Mouse (Mus musculus): Measurements from ENCODE around the gene Nudt22.

The Nudt22 gene

DNA sequence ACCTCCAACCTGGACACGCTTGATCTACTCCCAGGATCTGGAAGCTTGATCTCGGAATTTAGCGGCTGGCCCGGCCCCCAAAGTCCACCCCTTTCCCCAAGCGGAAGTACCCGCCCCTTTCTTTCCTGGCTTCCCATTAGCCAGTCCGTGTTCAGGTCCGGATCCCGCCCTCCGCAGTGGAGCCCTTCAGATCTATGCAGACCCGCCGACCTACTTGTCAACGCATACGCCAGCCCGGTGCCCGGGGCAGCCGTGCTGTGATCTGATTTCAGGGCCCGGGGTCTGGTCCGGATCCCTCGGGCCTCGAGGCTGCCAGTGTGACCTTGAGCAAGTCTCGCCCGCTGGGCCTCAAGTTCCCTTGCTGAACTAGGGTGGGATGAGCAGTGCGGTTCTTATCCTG, at the start of gene Nudt22, which contains the start of gene Trpt1:
TSS of gene Nudt22 (minus strand) at position 112 of the 400 bp plus-strand sequence.
TSS of gene Trpt1 (plus strand) at position 126 of the 400 bp plus-strand sequence.
- peak; percentile 88 for DNase-seq (ENCODE audit: extremely low spot score)

DNA sequence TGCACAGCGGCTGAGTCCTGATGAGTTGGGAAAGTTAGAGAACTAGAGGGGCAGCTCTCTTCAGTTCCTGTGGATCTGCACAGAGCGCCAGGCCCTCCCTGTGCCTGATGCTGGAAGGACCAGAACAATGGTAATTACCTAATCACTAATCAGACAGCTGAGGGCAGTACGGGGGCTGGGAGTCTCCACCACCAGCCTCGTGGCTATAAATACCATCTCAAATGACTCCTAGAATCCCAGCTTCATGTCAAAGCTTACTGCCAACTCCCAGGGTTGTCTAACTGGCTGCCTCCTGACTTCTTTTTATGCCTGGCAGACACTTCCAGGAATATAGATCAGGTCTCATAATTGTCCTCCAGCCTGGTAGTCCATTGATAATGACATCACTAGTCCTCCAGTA, 48.8 kb upstream of the Nudt22 start:
- no peak for DNase-seq (ENCODE audit: extremely low spot score)

DNA sequence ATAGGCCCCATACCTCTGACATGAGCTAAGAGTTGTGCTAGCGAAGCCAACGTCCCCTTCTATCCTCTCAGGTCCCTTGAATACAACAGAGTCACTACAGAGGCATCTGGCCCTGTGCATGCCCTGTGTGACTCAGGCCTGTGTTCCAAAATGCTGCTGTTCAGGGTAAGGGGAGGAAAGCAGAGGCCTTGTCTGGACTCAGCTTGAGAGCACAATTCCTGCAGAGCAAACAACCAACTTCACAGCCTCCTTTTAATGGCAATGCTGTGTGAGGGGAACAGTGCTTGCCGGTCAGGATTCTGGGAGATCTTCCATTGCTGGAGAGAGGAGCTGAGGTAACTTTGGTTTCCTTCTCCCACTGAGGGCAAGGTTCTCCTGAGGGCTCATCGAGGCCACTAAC, 48.4 kb upstream of the Nudt22 start:
- DNase-seq (ENCODE audit: extremely low spot score): no peak

DNA sequence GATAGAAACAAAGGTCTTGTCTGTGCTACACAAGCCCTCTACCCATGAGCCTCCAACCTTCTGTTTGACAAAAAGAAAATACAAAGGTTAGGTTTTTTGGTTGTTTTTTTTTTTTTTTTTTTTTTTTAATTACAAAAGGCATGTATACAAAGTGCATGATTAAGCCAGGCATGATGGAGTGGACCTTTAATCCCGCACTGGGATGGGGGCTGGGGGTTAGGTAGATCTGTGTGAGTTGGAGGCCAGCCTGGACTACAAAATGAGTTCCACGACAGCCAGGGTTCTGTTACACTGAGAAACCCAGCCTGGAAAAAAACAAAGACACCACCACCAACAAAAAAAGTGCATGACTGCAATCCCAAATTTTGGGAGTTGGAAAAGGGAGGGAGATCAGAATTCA, 45.3 kb upstream of the Nudt22 start:
- no peak for DNase-seq (ENCODE audit: extremely low spot score)

DNA sequence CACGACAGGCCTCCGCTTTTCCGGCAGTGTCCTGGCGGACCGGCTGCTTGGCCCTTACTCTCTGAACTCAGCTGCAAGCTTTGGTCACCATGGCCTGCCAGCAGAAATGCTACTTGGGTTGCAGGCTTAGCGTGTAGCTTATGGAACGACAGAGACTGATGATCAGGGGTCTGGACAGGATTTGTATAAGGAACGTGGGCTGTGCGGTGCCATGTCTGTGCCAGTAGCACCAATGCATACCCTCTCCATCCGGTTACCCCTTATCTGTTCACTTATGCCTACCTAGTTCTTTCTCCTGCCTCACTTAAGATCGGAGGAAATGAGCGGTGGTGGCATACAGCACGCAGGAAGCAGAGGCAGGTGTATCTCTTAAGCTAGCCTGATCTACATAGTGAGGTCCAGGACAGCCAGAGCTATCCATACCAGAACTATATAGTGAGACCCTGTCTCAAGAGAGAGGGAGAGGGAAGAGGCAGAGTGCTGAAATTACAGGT, 44.8 kb upstream of the Nudt22 start:
- no peak for DNase-seq (ENCODE audit: extremely low spot score)

DNA sequence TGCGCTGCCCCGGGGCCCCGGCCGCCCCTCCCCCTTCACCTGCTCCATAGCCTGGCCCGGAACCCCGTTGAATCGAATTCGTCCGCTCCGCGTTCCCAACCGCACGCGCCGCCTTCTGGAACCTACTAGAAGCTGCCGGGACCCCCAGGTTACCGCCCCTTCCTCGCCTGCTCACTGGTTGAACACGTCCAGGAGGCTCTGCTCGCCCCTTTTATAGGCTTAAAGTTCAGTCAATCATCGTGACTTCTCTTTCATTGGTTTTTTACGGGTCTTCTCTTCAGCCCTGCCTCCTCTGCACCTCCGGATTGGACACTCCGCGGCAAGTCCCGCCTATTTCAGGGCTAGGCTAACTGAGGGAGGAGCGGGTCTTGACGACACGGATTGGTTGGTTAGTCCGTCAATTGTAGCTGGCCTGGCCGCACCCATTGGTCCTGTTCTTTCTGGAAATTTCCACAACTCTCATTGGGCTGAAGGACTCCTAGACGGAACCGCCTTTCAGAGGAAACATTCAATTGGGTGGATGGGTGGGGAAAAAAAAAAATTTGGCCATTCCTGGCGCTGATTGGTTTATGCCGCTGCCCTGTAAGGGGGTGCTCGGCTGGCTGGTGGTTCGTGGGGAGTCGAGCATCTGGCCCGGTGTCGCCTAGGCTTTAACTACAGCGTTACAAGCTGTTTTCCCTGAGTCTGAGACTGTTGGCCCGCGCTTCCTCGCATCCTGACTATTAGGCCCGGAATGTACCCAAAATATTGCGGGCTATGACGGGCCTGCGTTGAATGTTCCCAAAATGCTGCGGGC, 44.1 kb upstream of the Nudt22 start, which contains the start of gene Stip1:
TSS of gene Stip1 (minus strand) at position 127 of the 796 bp plus-strand sequence.
- DNase-seq (ENCODE audit: extremely low spot score): peak; percentile 99

DNA sequence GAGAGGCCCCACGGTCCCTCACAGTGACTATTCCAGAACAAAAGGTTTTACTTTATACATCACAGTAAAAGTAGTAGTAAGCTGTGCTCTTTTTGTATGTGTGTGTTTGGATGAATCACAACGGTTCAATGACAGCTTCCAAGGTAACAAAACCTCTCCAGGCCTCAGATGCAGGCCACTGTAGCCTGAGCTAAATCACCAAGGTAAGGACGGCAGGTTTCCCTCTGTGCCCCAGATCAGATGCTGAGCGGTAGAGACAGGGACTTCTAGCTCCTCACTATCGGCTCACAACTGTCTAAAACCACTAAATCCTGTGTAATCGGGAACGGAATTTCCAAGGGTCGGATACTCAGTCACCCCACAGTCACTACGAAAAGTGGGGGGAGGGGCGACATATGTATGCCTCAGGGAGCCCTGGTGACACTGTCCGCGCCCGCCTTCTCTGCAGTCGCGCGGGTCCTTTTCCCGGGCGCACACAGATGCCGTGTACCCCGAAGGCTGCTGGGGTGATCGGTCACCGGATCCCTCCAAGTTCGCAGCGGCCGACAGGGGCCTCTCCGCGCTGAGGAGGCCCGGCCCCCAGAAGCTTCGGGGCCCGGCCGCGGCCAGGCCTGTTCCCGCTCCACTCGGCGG, 43.3 kb upstream of the Nudt22 start:
- DNase-seq (ENCODE audit: extremely low spot score): no peak

DNA sequence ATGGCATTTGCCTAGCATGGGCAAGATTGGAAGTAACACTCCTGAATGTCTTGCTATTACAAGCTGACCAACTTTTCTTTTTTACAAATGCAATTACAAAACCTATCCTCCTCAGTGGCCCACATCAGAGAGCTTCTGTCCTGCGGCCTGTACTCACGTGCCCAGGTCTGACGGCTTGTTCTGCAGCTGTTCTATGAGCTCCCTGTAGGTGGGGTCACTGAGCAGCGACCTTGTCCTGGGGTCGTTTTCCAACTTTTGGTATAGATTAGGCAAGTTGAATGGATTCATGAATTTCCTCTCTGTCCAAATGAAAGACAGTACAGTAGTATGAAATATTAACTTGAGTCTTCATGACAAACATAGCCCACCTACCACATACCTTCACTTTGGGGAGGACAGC, 38.1 kb upstream of the Nudt22 start:
- DNase-seq (ENCODE audit: extremely low spot score): no peak

DNA sequence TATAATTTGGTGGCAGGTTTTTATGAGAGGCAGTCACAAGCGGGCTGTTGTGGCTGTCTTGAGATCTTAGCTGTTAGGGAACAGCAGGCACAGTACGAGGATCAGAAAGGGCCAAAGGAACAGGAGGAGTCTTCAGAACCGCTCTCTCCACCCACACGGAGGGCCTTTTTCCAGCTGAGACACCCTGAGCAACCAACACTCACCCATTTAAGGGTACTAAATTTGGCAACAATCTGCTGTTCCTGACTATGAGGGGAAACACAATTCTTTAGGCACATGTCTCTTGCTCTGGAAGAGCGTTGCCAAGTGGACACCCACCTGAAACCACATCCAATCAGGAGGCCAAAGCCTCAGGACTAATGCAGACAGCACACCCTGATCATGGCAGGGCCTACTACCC, 33.6 kb upstream of the Nudt22 start:
- no peak for DNase-seq (ENCODE audit: extremely low spot score)

DNA sequence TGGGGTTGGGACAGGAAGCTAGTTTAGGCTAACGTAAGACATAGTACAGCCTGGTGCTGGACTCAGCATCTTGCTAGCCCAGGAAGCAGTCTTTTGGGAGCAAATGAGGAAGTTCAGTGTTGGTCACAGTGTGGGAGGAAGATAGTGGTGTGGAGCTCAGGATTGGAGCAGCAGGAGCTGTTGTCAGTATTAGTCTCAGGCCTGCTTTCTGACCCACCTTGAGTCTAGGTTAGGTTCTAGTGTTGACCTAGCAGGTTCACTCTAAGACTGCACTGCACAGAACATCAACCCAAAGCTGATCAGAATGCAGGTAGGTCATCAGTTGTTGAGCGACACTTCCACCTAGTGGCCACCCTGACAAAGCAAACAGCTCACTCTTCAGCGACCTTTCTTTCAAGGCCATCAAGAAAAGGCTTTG, 24.3 kb upstream of the Nudt22 start:
- DNase-seq (ENCODE audit: extremely low spot score): no peak

DNA sequence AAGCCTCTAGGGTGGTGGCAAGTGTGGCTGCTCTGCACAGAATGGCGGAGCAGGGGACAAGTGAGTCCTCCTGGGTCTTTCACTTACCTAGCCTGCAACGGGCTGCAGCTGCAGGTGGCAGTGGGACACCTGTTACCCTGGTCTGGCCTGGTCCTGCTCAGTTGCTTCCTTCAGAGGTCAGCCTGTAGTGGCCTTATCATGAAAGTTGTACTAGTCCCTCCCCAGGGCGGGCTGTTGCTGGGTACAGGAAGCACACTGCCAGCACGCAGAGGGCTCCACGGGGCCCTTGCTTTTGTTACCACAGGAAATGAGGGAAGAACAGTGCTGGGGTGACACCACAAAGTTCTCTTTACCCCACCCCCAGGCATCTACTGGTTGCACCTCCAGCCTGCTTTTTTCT, 23.3 kb upstream of the Nudt22 start, which contains the start of gene Fermt3:
TSS of gene Fermt3 (minus strand) at position 279 of the 400 bp plus-strand sequence.
- no peak for DNase-seq (ENCODE audit: extremely low spot score)

DNA sequence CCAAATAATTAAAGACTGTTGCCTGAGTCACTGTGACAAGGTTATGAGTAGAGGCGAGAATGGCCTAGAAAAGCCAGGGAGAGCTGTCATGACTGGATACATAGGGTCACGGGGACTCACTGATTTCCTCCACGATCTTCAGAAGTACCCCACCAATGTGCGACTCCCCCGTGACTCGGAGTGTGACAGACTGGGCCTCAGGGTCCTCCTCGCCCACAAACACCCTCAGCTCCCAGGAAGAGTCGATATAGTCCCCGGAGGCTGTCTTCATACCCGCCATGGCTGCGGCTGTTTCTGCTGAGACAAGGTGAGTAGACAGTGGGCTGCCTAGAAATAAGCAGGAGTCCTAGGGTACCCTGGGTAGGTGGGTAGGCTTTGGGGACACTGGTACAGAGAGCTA, 22.6 kb upstream of the Nudt22 start:
- no peak for DNase-seq (ENCODE audit: extremely low spot score)

DNA sequence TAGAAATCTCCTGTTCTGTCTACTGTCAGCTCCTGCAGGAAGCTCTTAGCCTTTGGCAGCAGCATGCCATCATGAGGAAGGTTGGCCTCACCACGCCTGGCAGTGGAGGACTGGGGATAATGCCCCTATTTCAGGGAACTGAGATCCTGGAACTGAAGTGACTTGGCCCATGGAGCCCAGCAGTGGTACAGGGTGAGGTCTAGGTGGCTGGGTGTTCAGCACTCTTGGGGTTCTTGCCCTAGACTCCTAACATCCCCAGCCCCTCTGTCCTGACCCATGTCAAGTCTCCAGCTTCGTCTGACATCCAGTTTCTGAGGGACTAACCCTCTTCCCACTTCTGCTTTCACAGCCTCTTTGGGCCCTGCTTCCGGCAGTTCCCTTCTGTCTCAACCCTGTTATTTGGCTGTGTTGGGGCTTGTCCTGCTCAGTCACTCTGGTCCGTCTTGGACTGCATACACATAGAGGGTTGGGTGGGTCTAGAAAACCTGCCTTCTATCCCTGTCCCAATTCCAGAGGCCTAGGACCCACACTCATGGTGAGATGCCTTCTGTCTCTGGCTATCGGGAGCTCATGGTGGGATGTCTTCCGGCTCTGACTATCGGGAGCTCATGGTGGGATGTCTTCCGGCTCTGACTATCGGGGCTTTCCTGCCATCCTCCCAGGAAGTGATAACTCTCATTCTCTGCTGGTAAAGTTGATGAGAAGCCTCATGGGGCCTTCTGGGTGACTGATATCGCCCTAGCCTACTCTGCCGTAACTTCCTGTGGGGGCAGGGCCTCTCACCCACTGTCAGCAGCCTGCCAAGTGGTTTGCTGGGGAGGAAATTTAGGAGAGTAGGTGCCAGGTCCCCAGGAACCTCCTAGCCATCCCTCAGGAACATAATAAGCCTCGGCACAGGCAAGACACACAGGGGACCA, 21.9 kb upstream of the Nudt22 start:
- DNase-seq (ENCODE audit: extremely low spot score): no peak

DNA sequence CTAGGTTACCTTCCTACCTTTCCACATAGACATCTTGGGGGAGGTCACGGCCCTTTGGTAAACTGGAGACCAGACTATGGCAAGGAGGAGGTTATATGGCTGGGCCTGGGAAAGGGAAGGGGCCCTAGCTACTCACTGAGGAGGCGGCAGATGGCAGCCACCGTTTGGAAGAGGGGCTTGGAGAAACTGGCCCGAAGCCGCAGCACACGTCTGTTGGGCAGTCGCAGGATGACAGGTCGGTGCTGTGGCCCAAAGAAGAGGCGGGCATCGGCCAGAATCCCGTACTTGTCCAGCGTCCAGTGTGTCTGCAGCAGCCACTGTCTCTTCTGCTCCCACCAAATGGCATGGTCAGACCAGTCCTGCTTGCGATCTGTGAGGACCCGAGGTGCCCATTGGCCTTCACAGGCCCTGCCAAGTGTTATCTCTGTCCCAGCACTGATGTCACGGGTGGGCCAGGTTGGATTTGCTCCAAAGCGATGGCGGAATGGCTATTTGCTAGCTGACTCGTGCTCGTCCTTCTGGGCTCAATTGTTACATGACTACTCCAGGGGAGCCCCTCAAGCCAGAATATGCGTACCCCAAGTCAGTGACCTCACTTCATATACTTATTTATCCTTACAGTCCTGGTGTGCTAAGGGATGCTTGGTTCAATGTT, 18.7 kb upstream of the Nudt22 start:
- DNase-seq (ENCODE audit: extremely low spot score): no peak

DNA sequence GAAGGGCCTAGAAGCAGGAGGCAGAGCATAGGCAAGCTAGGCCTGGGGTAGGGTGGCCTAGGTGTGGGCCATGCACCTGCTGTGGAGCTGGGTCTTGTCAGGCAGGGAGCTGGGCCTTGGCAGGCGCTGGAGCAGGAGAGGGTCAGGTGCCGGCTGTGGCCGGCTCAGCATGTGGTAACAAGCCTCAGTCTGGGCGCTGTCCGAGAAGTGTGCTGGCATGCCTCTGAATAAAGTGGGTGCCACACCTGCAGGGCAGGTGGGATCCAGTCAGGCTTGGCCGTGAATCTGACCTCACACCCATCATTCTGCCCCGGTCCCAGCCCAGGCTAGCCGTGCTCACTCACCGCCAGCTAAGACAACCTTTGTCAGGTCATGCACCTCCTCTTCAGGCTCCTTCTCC, 18.1 kb upstream of the Nudt22 start:
- DNase-seq (ENCODE audit: extremely low spot score): no peak

DNA sequence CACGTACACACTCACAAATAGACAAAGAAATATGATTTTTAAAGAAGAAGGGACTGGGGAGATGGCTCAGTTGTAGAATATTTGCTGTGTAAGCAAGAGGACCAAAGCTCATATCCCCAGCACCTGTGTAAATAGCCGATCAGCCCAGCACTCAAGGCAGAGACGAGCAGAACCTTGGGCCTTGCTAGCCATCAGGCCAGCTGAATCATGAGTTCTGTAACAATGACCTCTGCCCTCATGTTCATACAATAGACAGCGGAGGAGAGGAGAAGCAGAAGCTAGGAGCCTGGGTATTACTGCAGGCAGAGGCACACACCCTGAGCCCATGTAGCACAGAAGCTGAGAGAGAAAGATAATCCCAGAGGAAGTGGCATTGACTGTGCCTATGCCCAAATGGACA, 16.5 kb upstream of the Nudt22 start:
- DNase-seq (ENCODE audit: extremely low spot score): no peak

DNA sequence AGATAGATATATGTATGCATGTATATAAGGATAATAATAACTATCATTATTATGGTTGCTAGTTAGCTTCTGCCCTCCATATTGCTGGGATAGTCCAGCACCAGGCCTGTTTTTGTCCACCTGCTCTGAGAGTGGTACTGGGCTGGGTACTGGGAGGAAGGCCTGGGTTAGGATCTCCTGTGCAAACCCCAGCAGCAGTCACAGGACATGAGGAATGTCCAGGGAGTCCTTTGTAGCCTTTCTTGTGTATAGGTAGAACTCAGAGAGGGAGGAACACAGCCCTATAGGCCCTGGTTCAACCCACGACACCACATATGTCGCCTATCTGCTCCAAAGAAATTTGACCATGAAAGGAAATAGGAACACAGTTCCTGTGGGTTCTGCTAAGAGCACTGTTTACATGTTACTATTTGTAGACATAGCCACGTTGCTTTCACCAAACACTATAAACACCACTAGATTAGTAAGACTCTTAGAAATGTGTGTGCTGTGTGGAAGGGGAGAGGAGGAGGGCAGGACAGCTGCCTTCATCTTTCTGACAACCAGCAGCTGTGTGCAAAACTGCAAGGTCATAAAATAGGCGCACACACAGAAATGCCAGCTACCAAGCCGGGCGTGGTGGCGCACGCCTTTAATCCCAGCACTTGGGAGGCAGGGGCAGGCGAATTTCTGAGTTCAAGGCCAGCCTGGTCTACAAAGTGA, 11.1 kb upstream of the Nudt22 start:
- DNase-seq (ENCODE audit: extremely low spot score): no peak

DNA sequence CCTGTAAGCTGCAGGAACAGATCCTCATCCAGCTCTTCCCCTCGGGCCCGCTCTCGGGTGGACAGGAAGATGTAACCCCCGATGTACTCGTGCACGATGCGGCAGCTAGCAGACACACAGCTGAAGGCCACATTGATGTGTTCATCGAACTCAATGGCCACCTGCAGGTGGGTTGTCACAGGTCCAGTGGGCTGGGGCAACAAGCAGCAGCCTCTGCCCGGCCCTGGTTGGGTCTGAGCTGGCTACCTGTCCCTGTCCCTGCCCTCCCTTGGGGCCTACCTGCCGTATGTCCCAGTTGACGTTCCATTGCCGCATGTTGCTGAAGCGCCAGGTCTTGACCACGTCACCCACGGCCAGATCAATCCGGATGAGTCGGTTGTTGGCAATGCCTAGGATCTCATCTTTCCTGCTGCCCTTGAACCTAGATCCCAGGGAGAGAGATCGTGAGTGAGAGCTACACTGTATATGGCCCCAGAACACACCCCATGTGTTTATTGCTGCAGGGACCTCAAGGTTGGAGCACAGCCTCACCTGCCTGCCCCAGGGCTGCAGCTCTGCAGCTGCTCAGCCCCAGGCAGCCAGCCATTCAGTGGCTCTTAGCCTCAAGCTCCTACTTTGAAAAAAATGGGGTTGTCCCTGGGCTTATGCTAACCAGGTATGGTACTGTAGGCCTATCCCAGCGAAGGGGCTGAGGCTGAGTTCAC, 3.6 kb upstream of the Nudt22 start:
- no peak for DNase-seq (ENCODE audit: extremely low spot score)

DNA sequence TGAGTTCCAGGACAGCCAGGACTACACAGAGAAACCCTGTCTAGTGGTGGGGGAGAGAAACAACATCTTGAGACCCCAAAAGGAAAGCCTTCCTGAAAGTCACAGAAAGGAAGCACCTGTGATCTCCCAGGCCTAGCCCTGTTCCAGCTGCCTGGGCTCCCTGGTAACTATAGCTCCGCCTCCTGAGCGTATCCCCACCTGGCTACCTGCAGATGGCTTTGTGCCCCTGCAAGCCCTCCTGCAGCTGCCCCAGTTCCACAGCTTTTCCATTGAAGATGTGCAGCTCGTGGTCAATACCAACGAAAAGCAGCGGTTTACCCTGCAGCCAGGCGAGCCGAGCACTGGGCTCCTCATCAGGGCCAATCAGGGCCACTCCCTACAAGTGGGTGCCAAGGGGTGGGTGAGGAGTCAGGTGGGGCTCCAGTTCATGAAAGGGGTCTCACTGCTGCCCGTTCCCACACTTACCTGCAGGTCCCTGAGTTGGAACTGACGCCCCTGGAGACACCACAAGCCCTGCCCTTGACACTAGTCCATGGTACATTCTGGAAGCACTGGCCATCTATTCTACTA, 1.9 kb upstream of the Nudt22 start:
- DNase-seq (ENCODE audit: extremely low spot score): no peak
